21 mouse cellular contexts compared by ENCODE assay signal in the genomic region with DNA sequence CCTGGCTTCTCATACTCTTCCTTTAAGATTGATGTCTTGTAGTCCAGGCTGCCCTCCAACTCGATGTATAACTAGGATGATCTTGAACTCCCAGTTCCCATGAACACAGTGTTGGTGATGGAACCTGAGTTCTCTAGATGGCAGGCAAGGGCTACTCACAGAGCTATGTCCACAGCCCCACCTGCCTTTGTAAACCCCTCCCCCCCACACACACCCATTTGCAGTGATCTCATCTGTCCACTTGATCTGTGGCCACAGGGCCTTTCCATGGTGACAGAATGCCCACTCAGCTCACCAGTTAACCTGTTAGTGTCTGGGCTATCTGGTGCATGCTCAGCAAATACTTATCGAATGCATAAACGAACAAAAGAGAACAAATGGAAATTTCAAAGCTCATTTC.
A peak's percentile ranks its signal among the peaks of the same experiment; 100 is the strongest.
DNase-seq lines count a peak whose midpoint lies in the region; ATAC-seq lines count a peak whose summit lies in the region.
"Had no signal": no experiment of that assay in that cellular context is flagged by ENCODE, and none has a peak within 500 bp of the region (broad histone marks: within the 10 kb centered on the region; RNA-seq: fewer than 3 reads in every experiment).

No protein-coding gene starts in this region.

- H3K36me3 ChIP-seq in kidney, embryonic 15.5 days: no peaks in the 10 kb centered on the region
- no peaks in the 10 kb centered on the region for H3K36me3 ChIP-seq in neural tube, embryonic 13.5 days
- H3K36me3 ChIP-seq in neural tube, embryonic 15.5 days: no peaks in the 10 kb centered on the region
- H3K36me3 ChIP-seq: embryonic facial prominence, embryonic 12.5 days; heart, embryonic 10.5 days; limb, embryonic 10.5 days; liver, embryonic 15.5 days; lung, embryonic 15.5 days had no signal

- H3K9ac ChIP-seq in kidney, embryonic 15.5 days: no peak overlapping the region
- H3K9ac ChIP-seq in neural tube, embryonic 13.5 days: no peak overlapping the region
- H3K9ac ChIP-seq in neural tube, embryonic 15.5 days (replicated peaks): no peak overlapping the region
- H3K9ac ChIP-seq: embryonic facial prominence, embryonic 12.5 days; liver, embryonic 15.5 days; lung, embryonic 15.5 days had no signal

- no peaks in the 10 kb centered on the region for H3K9me3 ChIP-seq in kidney, embryonic 15.5 days (replicated peaks)
- no peaks in the 10 kb centered on the region for H3K9me3 ChIP-seq in neural tube, embryonic 13.5 days
- no peaks in the 10 kb centered on the region for H3K9me3 ChIP-seq in neural tube, embryonic 15.5 days (replicated peaks)
- H3K9me3 ChIP-seq: embryonic facial prominence, embryonic 12.5 days; heart, embryonic 10.5 days; limb, embryonic 10.5 days; liver, embryonic 15.5 days; lung, embryonic 15.5 days had no signal

- H3K27me3 ChIP-seq in kidney, embryonic 15.5 days: no peaks in the 10 kb centered on the region
- peaks cover 5% of the 10 kb centered on the region; the same call in 1 of the 2 replicates for H3K27me3 ChIP-seq in neural tube, embryonic 13.5 days
- H3K27me3 ChIP-seq in neural tube, embryonic 15.5 days (replicated peaks): no peaks in the 10 kb centered on the region
- H3K27me3 ChIP-seq: embryonic facial prominence, embryonic 12.5 days; liver, embryonic 15.5 days; lung, embryonic 15.5 days had no signal

- peaks cover 13% of the 10 kb centered on the region for H3K4me1 ChIP-seq in kidney, embryonic 15.5 days
- peaks cover 23% of the 10 kb centered on the region for H3K4me1 ChIP-seq in neural tube, embryonic 13.5 days (replicated peaks)
- peaks cover 15% of the 10 kb centered on the region for H3K4me1 ChIP-seq in neural tube, embryonic 15.5 days
- H3K4me1 ChIP-seq: heart, embryonic 10.5 days; liver, embryonic 15.5 days; lung, embryonic 15.5 days had no signal

- 74% methylated on average over 3 of the region's 3 CpGs for WGBS in kidney, embryonic 15.5 days
- 77% methylated on average over 3 of the region's 3 CpGs for WGBS in neural tube, embryonic 13.5 days
- WGBS in neural tube, embryonic 15.5 days: 70% methylated on average over 3 of the region's 3 CpGs

- H3K27ac ChIP-seq in kidney, embryonic 15.5 days: no peak overlapping the region
- H3K27ac ChIP-seq in neural tube, embryonic 13.5 days (replicated peaks): no peak overlapping the region
- no peak overlapping the region for H3K27ac ChIP-seq in neural tube, embryonic 15.5 days (replicated peaks)
- H3K27ac ChIP-seq: embryonic facial prominence, embryonic 12.5 days; heart, embryonic 10.5 days; left cerebral cortex, adult 2 months; limb, embryonic 10.5 days; liver, embryonic 15.5 days; lung, embryonic 15.5 days; macrophage had no signal

- peak; percentile 16 to 29 for DNase-seq in cerebellum, postnatal 14 days
- no peak for DNase-seq in cerebellum, adult 18-20 months
- DNase-seq in kidney, postnatal 25 days: no peak
- DNase-seq in ovary, postnatal 36 days (ENCODE audit: low spot score): no peak
- DNase-seq: adrenal gland, postnatal 14 days; cerebellum, adult 9-11 months; kidney, adult 11 months; layer of hippocampus, adult 9-11 months; liver; thymus, adult 2 months; thymus, postnatal 4 days had no signal

- 0 out of 2 replicates have a peak, but pooled peaks have one; percentile 43 for ATAC-seq in kidney, embryonic 15.5 days (replicated peaks; ENCODE audit: low FRiP score)
- ATAC-seq in neural tube, embryonic 13.5 days (ENCODE audit: low read depth): 0 out of 2 replicates have a peak, but pooled peaks have one; percentile 34
- no peak for ATAC-seq in neural tube, embryonic 15.5 days (ENCODE audit: low FRiP score)

- H3K4me2 ChIP-seq in kidney, embryonic 15.5 days: no peak overlapping the region
- H3K4me2 ChIP-seq in neural tube, embryonic 13.5 days: no peak overlapping the region
- no peak overlapping the region for H3K4me2 ChIP-seq in neural tube, embryonic 15.5 days
- H3K4me2 ChIP-seq: embryonic facial prominence, embryonic 12.5 days; liver, embryonic 15.5 days; lung, embryonic 15.5 days had no signal

- no peak overlapping the region for H3K4me3 ChIP-seq in kidney, embryonic 15.5 days (replicated peaks)
- no peak overlapping the region for H3K4me3 ChIP-seq in neural tube, embryonic 13.5 days
- no peak overlapping the region for H3K4me3 ChIP-seq in neural tube, embryonic 15.5 days (replicated peaks)
- H3K4me3 ChIP-seq: embryonic facial prominence, embryonic 12.5 days; heart, embryonic 10.5 days; left cerebral cortex, adult 2 months; limb, embryonic 10.5 days; liver, embryonic 15.5 days; lung, embryonic 15.5 days had no signal

Comparison
In these comparisons a context has a peak if more than half of its experiments do, and no peak if none do; other contexts are left out.
1. DNase-seq: peak in cerebellum, postnatal 14 days (2 of 2); none in cerebellum, adult 18-20 months (0 of 2), kidney, postnatal 25 days (0 of 2) and ovary, postnatal 36 days (single experiment).